Mouse (Mus musculus): ENCODE measurements around the gene Uba52.
"Not testable (repeated sequence)": the region's sequence is repeated elsewhere in the genome, so short reads cannot be mapped to it uniquely, and the experiment has no call there.

Uba52 gene

DNA sequence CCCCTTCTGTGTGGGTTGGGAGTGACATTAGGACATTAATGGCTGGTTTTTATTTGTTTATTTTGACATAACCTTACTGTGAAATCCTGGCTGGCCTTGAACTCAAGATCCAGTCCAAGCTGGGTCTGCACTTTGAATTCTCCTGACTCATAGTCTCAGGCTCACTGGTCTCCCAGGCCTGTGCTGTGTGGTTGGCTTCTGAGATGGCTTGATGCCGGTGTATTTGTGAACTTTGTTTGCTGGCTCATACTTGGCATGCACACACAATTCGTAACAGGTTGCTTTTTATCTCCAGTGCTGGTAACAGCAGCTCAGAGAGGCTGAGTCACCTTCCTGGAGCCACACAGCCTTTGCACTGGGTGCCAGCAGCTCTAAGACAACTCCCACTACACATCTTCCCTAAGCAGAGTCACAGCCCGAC, 19.1 kb upstream of the Uba52 start:
- DNase-seq: no peak

DNA sequence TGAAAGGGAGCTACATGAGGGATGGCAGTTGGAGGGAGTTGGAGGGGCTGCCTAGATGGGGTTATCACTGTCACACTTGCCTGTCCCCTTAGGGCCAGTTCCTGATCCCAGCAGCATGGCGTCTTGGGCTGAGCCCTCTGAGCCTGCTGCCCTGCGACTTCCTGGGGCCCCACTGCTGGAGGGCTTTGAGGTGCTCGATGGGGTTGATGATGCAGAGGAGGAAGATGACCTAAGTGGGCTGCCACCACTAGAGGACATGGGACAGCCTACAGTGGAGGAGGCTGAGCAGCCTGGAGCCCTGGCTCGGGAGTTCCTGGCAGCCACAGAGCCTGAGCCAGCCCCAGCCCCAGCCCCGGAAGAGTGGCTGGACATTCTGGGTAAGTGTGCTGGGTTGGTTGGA, 18.7 kb upstream of the Uba52 start:
- no peak for DNase-seq

DNA sequence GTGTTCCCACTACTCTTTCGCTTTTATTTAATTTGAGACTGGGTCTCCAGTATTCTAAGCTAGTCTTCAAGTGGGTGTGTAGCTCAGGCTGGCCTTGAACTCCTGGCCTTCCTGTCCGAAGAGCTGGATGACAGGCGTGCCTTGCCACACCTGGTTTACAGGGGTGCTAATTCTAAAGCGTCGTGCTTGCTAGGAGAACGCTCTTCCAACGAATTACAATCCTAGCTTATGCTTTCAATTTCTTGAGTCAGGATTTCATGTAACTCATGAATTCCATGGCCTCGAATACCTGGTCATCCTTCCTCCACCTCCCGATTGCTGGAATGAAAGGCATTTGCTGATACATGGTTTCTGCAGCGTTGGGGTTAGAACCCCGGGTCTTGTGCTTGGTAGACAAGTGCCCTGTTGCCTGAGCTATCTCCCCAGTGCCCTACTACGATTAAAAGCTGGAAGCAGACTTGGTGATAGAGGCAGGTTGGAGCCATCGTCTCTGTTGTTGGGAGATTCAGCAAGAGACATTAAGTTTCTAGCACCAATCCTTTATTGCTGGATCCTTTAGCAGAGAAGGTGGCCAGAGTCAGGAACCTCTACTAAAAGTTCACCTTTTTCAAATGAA, 17.7 kb upstream of the Uba52 start:
- no peak for DNase-seq

DNA sequence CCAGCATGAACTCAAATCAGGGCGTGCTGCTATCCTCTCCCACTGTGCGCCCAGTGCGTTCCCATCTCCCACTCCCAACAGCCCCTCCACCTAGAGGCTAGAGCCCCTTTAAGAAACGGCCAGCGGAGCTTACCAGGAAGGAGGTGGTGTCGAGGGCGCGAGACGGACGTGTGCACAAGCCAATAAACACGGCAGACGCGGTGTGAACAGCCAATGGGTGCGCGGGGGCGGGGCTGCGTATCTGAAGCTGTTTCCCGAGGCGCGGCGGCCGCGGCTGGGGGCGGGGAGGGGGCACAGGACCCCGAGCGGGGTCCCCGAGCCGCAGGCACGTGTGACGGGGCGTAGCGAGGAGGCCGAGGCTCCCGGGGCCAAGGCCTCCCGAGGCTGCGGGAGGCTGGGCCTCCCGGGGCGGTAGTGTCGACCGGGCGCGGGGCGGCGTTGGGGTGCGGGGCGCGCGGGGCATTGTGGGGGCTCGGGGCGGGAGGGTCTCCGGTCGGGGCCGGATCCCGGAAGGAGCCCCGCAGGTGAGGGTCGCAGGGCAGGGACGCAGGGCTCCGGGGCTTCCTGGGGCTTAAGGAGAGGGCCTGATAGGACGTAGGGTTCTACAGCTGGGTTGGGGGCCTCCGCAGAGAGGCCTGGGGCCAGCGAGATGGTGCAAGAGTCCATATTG, 17.0 kb upstream of the Uba52 start, which contains the start of the genes Fkbp8 and Kxd1:
Fkbp8 (plus strand) TSS at position 213 of the 670 bp plus-strand sequence.
Kxd1 (minus strand) TSS at position 445 of the 670 bp plus-strand sequence.
- DNase-seq: peak; percentile 99

DNA sequence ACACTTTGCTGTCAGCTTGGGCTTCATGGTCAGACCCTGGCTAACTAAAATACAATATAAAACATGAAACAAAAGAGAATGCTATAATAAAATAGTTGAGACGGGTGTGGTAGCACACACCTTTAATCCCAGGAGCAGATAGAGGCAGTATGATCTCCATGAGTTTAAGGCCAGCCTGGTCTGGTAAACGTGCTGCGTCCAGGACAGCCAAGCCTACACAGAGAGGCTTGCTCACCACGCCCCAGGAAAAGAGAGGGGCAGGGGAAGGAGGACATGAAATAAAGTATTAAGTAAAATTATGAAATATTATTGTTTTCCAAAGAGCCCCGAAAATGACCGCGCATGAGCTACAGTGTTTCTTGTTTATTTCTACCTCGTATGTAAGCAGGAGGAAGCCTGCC, 16.5 kb upstream of the Uba52 start:
- no peak for DNase-seq

DNA sequence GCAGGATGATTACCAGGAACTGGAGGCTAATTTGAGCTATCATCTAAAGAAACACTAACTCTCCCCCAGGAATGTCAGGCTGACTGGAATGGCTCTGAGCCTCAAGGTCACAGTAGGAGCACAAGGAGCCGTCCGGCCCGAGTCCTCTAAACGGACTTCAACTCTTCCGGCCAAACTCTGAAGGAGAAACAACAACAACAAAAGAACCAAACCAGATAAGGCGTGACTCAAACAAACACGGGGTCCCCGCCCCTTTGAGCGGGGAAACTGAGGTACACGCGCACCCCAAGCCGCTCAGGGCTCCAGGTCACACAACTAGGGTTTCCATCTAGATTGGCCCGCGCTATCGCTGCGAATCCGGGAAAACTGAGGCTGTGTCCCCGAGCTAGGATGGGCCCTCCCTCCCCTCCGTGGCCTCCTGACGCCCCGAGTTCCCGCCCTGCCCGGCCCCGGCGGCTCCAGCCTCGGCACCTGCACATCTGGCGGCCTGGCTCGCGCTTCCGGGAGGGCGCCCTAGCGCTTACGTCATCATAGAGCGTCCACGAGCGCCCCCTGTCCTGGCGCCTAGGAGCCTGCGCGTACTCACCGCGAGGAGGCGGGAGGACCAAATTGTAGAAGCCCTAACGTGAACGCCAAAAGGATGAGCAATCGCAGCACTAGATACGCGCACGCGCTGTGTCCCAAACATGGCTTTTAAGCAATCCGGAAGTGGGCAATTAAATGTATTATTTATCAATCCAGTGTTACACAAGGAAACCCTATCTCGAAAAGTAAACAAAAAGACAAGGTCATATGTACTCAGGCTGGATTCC, 12.2 kb upstream of the Uba52 start:
- peak; percentile 98 for DNase-seq

DNA sequence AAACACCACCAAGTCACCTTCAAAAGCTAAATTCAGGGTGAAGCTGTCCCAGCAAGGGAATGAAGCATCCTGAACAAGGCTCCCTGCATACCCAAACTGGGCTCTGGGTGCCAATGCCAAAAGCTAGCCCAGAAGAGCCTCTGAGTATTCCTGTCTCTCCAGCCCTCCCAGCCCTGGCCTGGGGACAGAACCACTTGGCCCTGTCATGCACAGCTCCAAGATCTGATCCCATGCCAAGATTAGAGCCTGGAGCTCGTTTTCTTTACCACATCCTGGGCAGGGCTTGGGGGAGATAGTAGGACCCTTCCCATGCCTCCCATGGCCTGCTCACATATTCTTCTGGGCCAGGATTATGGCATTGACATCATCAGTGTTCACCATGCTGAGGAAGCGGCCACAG, 9.0 kb upstream of the Uba52 start:
- DNase-seq: no peak

DNA sequence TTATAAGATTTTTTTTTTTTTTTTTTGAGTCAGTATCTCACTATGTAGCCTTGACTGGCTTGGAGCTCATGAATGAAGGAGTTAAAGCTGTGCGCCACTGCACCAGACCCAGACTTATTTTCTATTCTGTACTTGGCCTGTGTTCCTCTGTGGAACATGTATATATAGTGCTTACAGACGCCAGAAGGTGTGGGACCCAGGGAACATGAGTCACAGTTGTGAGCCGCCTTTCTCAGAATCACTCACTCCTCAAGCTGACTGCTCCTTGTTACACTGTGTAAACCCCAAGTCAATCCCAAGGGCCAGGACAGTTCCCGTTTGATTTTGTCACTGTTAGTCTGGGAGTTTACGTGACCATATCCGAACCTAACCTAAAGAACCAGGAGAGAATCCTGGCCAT, 8.4 kb upstream of the Uba52 start:
- no peak for DNase-seq

DNA sequence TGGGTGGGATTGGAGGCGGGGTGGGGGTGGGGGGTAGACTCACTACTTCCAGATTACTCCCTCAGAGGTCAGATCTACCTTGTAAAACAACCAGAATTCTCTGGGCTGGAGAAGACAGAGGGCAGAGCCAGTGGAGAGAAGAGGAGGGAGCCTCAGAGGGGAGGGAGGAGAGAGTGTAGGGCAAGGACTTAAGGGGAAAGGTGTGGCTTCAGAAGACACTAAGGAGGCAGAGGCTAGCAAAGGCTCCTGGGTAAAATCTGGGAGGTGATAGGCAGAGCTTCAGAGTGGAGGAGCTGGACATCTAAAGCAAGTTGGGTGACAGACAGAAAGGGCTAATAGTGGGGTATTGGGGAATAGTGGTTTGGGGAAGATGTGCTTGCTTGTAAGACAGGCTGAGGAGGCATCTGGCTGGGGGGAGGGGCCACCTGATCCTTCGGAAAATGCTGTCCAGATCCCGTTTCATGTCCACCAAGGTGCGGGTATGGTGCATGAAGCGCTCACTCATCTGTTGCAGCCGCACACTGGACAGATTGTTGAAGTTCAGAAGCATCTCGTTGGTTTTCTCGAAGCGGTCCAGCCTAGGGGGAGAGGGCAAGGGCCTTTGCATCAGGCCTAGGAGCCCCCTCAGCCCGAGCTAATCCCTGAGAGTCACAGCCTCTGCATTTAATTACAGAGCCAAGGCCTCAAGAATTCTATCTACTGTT, 7.5 kb upstream of the Uba52 start:
- no peak for DNase-seq

DNA sequence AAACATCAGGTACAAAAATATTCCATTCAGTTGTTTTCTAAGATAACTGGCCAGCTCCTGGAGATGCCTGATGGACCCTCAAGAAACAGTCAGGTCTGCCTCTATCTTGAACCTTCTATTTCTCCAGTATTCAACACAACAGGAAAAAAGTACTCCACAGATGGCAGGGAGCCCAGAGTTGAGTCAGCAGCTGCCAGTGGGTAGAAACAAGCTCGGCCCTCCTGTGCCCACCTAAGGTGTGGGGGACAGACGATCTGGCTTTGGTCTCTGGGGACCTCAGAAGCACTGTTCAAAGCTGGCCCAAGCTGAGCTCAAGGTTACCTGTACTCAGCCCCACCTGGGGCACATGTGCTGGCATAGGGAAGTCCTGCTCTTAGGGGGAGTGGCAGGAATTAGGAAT, 2.8 kb upstream of the Uba52 start:
- DNase-seq: no peak

DNA sequence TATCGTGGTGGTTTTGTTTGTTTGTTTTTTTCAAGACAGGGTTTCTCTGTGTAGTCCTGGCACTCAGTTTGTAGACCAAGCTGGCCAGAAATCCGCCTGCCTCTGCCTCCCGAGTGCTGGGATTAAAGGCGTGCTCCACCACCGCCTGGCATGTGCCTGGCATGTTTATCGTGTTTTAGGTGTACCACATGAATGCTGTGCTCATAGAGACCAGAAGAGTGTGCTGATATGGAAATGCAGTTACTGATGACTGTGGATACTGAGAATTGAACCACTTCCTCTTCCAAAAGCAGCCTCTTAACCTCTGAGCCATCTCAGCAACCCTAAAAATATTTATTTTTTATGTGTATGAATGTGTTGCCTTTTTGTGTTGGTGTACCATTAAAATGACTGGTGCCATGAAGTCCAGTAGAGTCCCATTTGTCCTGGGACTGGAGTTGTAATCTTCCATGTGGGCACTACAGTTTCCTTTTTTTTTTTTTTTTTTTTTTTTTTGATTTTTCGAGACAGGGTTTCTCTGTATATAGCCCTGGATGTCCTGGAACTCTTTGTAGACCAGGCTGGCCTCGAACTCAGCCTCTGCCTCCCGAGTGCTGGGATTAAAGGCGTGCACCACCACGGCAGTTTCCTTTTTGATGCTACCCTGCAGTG, 1.8 kb upstream of the Uba52 start:
- DNase-seq: no peak

DNA sequence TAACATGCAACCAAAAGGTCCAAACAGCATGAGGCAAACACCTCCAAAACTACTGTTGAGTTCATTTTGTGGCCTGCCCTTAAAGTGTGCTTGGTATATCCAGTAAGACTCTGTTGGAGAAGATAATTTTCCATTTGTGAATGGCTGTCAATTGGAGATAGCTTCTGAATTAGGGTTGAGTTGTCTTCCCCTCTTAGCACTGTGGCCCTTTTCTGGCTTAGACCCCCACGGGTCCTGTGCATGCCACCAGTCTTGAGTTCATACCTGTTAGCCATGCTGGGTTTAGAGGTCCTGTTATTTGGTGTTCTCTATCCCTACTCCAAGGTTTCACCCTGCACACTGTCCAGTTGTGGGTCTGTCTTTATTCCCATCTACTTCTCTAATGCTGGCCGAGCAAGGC, 1.2 kb upstream of the Uba52 start:
- no peak for DNase-seq

DNA sequence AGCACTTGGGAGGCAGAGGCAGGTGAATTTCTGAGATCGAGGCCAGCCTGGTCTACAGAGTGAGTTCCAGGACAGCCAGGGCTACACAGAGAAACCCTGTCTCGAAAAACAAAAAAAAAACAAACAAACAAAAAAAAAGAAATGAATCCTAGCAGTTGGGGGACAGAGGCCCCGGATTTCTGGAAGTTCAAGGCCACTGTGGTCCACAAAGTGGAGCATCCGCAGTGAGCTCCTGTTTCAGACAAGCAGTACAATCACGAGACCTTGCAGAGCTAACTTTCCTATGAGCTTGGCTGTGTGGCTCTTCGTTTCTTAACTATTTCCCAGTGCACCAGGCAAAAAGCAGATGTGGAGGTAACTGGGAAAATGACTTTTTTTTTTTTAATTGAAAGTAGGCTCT, 573 bp upstream of the Uba52 start:
- DNase-seq: not testable (repeated sequence)

DNA sequence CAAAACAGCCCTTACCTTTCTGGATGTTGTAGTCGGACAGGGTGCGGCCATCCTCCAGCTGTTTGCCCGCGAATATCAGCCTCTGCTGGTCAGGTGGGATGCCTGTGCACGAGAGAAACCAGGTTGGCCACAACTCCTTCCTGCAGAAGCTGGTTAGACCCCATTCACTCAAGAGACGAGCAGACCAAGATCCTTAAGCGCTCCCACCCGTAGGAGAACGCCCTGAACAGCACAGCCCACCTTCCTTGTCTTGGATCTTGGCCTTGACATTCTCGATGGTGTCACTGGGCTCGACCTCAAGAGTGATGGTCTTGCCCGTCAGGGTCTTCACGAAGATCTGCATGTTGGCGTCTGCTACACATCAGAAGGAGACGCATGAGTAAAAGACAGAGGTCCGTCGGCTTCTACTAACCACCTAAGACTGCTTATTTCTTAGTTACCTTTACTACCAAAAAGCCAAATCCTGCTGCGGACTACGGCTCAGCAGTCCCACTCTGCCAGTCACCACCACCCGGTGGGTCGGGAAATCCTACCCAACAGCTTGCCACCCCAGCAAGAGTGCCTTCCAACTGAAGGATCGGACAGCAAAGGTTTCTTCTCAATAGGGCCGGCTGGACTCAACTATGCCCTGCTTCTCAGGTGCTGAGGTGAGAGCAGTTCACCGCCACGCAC, 1.2 kb downstream of the Uba52 start:
- DNase-seq: no peak

DNA sequence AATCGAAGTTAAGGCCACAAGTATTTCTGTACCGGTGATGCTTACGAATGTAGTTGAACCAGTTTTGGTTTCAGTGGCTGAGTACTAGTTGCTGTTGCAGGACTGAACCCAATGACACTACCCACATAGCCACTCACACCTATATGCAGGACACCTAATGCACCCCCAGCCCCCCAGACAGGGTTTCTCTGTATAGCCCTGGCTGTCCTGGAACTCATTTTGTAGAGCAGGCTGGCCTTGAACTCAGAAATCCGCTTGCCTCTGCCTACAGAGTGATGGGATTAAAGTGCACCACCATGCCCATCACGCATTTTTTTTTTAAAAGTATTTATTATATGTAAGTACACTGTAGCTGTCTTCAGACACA, 3.6 kb downstream of the Uba52 start:
- DNase-seq: no peak

DNA sequence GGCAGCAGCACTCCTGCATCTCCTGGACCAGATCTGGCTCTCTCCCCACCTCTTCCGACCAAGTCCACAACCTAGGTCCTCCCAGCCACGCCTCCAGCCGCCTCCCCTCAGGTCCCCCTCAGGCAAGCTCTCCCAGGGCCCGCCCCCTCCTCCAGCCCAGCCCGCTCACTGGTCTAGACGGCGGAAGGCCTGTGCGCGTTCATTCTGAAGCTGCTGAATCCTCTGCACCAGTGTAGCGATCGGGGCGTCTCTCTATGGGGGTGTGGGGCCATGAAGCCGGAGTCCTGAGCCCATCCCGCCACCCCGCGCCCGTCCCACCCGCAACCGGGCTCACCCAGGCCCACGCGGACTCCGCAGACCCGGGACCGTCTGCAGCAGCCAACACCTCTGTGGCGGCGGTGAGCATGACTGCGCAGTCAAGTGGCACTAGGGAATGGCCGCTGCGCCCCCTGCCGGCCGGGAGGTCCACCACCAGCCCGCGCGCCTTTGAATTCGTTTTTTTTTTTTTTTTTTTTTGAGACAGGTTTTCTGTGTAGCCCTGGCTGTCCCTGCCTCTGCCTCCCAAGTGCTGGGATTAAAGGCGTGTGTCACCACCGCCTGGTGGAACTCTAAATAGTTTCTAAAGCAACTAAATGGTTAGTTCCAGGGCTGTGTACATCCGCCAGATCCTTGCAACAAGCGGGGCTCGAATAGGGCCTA, 4.1 kb downstream of the Uba52 start, which contains the start of gene Rex1bd:
Rex1bd (minus strand) TSS at position 425 of the 699 bp plus-strand sequence.
- peak; percentile 95 for DNase-seq

DNA sequence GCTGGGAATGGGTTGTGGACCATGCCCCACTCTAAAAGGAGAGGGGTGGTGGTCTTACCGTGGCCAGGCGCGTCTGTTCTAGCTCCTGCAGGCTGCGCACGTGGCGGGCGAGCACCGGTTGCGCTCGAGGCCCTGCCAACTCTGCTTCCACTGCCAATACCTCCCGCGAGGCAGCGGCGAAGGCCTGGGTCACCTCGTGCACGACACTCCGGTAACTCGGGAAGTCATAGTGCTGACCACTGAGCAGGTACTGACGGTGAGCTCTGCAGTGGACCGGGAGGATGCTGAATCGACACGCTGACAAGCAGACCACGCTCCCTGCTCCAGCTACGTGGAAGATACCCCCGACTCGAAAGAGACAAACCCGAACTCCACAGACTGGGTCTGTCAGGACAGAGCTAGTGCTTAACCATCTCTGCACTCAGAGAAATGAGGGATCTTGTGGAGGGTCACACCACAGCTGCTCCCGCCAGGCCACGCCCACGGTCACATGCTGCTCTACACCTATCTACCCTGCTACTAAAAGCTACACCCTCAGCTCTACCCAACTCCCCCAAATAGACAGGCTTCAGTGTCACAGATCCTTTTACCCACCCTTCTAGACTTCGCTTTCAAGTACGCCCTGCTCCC, 4.8 kb downstream of the Uba52 start:
- no peak for DNase-seq

DNA sequence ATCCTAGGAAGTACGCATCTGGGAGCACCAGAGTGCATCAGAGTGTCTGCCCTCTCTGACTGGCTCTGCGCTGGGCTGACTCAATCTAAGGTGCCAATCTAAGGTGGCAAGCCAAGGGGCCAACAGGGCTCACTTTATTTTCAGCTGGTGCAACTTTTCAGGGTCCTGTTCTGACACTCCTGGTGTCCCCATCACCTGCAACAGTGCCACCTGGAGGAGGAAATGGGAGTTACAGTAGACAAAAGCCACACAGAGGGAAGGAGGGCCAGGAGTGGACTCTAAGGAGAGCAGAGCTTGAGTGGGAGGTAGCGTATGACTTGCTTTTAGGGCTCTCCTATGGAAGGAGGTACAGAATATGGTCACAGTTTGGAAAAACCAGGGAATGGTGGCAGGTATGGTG, 5.8 kb downstream of the Uba52 start:
- peak; percentile 85 for DNase-seq

DNA sequence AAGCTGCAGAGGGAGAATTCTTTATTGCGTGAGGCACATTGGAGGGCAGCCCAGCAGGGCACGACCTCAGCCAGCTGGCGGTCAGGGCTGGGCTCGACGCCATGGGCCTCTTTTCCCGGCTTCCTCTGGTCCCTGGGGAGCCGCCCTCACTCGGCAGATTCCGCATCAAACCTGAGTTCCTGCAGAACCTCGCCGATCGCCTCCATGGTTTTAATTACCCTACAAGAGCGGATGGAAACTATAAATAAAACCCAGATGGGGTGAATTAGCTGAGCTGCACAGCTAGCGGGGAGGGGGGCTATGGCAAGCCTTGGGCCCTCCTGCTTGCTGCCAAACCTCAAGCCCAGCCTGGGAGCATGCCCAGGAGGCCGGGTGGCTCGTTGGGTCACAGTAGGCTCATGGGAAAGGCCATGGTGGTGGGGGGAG, 6.3 kb downstream of the Uba52 start:
- DNase-seq: no peak

DNA sequence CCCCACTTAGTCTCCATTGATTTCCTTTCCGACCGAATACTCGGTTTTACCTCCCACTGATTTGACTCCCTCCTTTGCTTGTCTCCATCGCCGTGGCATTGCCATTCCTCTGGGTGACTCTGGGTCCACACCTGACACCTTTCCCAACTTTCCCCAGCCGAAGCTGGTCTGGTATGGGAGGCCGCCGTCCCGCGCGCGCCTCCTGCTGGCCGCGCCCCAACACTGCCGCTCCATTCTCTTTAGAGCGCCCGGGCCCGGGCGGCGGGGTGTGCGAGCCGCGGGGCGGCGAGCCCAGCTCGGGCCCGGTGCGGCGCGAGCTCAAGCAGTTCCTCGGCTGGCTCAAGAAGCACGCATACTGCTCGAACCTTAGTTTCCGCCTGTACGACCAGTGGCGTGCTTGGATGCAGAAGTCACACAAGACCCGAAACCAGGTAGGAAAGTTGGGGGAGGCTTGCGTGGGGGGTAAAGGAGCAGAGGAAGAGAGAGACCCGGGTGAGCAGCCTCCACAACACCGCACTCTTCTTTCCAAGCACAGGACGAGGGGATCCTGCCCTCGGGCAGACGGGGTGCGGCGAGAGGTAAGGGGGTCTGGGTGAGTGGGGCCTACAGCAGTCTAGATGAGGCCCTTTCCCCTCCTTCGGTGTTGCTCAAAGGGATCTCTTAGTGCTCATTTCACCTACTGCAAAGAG, 7.4 kb downstream of the Uba52 start:
- DNase-seq: peak; percentile 64

Data from thymus, postnatal 25 days (tissue).